Mouse (Mus musculus) kidney, embryonic 15.5 days (tissue): Measurements from ENCODE around the gene Gm28374. TPM values are rescaled to one million over a fixed set of nuclear protein-coding genes. Genes with fewer than 3 reads are reported as not detected.

Experiments
- ATAC-seq: fragments of 200-750 bp; cut with Nextera tagmentation; replicated peaks from 2 replicates; pipeline ENCODE4 v1.8.0; 2017; ENCODE audit warnings: moderate TSS enrichment; ENCODE audit not compliant: low FRiP score
- H3K27ac ChIP-seq: fragments of 300-500 bp; sonication (generic); 2 replicates; pipeline ENCODE4 v1.5.1; 2015; ENCODE audit warnings: mild to moderate bottlenecking, inconsistent platforms
- H3K27me3 ChIP-seq: fragments of 300-500 bp; sonication (generic); 2 replicates; pipeline ENCODE4 v1.6.1; 2015; ENCODE audit warnings: inconsistent platforms
- H3K36me3 ChIP-seq: fragments of 300-500 bp; sonication (generic); 2 replicates; pipeline ENCODE4 v1.6.1; 2015; ENCODE audit warnings: inconsistent platforms
- H3K4me1 ChIP-seq: fragments of 300-500 bp; sonication (generic); 2 replicates; pipeline ENCODE4 v1.6.1; 2015; ENCODE audit warnings: inconsistent platforms
- H3K4me2 ChIP-seq: fragments of 300-500 bp; sonication (generic); 2 replicates; pipeline ENCODE4 v1.6.1; 2015; ENCODE audit warnings: moderate library complexity, mild to moderate bottlenecking, inconsistent platforms
- H3K4me3 ChIP-seq: fragments of 300-500 bp; sonication (generic); replicated peaks from 2 replicates; pipeline ENCODE4 v1.5.1; 2015; ENCODE audit warnings: mild to moderate bottlenecking, inconsistent platforms
- H3K9ac ChIP-seq: fragments of 300-500 bp; sonication (generic); 2 replicates; pipeline ENCODE4 v1.6.1; 2015; ENCODE audit warnings: mild to moderate bottlenecking, inconsistent platforms
- H3K9me3 ChIP-seq: fragments of 300-500 bp; sonication (generic); replicated peaks from 2 replicates; pipeline ENCODE4 v1.6.1; 2016; ENCODE audit warnings: inconsistent platforms
- WGBS: fragments of 180-500 bp; shearing (Covaris S2); methylation state at CpG from one replicate; pipeline ENCODE4 v1.1.7; 2015; ENCODE audit warnings: mixed read lengths; 5-methylcytosine and 5-hydroxymethylcytosine counted together
- polyA plus RNA-seq: library from polyadenylated mRNA; unstranded; fragments of >200 nt; fragmentation: Nextera tagmentation; extraction: Ambion mirVana; gene quantifications from 2 replicates; pipeline ENCODE4 v1.2.1, GENCODE M21; 2015

Gene Gm28374
- polyA plus RNA-seq, 1 experiment from 2014 or later, result 1.6 TPM

DNA sequence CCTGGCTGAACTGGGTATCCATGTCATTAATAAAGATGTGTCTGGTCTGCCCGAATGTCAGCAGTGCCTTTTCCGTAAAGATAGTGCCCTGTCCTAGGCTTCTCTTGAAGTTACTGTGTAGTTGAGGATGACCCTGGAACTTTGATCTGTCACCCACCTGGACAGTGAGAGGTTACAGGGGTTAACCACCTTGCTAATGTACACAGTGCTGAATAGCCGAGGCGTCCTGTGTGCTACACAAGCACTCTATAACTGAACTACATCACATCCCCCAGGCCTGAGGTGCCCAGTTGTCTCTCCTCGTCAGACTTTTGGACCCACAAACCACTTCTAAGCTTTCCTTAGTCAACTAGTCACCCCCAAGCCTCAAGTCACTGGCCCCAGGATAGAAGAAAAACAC, 19.6 kb downstream of the Gm28374 start:
- Histone ChIP-seq H3K4me1 (peaks cover 52% of the 10 kb centered on the region), H3K27ac (peak overlapping the region; percentile 95; the same call in 1 of the 2 replicates), H3K4me2 (peak overlapping the region; percentile 98), H3K36me3 (peaks cover 19% of the 10 kb centered on the region), H3K9me3 (no peaks in the 10 kb centered on the region), H3K27me3 (no peaks in the 10 kb centered on the region), H3K9ac (peak overlapping the region; percentile 94), H3K4me3 (peak overlapping the region; percentile 80)
- WGBS, result 47% methylated on average over 5 of the region's 5 CpGs
- no peak for ATAC-seq

DNA sequence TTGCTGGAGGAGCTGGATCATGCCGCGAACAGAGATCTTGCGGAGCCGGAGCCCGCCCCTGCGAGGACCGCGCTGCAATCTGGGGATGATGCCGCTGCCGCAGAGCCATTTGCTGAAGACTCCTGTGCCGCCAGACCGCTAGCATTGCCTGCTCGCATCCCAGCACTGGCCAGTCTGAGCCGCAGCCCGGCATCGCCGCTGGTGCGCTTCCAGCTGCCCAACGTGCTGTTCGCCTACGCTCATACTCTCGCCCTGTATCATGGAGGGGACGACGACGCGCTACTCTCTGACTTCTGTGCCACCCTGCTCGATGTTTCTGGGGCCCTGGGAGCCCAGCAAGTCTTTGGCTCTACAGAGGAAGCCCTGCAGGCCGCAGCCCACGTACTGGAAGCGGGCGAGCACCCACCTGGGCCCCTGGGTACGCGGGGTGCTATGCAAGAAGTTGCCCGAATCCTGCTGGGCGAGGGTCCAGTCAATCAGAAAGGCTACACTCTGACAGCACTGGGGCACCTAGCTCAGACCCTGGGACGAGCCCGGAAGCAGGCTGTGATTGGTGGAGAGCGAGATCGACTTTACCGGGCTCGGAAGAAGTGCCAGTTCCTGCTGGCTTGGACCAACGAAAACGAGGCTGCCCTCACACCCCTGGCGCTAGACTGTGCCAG, 20.3 kb downstream of the Gm28374 start:
- WGBS, result 2% methylated on average over 44 of the region's 44 CpGs
- peak; percentile 17; the same call in 1 of the 2 replicates for ATAC-seq
- H3K4me3 ChIP-seq, result peak overlapping the region; percentile 80

GRCm38 (mm10) chr19:6061021-6061533, 21.0 kb downstream of the Gm28374 start, which contains the start of gene Znhit2:
TSS of gene Znhit2 (plus strand) at chr19:6061192.
- H3K4me3 ChIP-seq, result peak within 1 kb of the TSS; percentile 80
- peak within 1 kb of the TSS; percentile 94 for H3K9ac ChIP-seq
- H3K27ac ChIP-seq, result peak within 1 kb of the TSS; percentile 95
- no peaks in the 10 kb centered on the region for H3K9me3 ChIP-seq
- peak; percentile 73 for ATAC-seq
- H3K4me1 ChIP-seq, result peaks cover 48% of the 10 kb centered on the region
- no peaks in the 10 kb centered on the region for H3K27me3 ChIP-seq
- under 1% methylated on average over 58 of the region's 58 CpGs for WGBS
- peak within 1 kb of the TSS; percentile 98 for H3K4me2 ChIP-seq
- peaks cover 19% of the 10 kb centered on the region for H3K36me3 ChIP-seq

More for the DNA sequence above, 20.3 kb downstream of the Gm28374 start:
- Histone ChIP-seq H3K4me2 (peak overlapping the region; percentile 98), H3K27ac (peak overlapping the region; percentile 95), H3K36me3 (peaks cover 19% of the 10 kb centered on the region), H3K27me3 (no peaks in the 10 kb centered on the region), H3K9me3 (no peaks in the 10 kb centered on the region), H3K9ac (peak overlapping the region; percentile 94), H3K4me1 (peaks cover 48% of the 10 kb centered on the region)

GRCm38 (mm10) chr19:6058966-6059365, 23.1 kb downstream of the Gm28374 start:
- peak overlapping the region; percentile 94; the same call in 1 of the 2 replicates for H3K9ac ChIP-seq
- ATAC-seq, result no peak
- no peaks in the 10 kb centered on the region for H3K9me3 ChIP-seq
- H3K27me3 ChIP-seq, result no peaks in the 10 kb centered on the region
- H3K4me2 ChIP-seq, result peak overlapping the region; percentile 78
- H3K36me3 ChIP-seq, result peaks cover 38% of the 10 kb centered on the region
- H3K4me1 ChIP-seq, result peaks cover 46% of the 10 kb centered on the region
- 0 out of 2 replicates have a peak overlapping the region, but pooled peaks have one; percentile 85 for H3K27ac ChIP-seq
- H3K4me3 ChIP-seq, result peak overlapping the region; percentile 95
- 81% methylated on average over 5 of the region's 5 CpGs for WGBS

DNA sequence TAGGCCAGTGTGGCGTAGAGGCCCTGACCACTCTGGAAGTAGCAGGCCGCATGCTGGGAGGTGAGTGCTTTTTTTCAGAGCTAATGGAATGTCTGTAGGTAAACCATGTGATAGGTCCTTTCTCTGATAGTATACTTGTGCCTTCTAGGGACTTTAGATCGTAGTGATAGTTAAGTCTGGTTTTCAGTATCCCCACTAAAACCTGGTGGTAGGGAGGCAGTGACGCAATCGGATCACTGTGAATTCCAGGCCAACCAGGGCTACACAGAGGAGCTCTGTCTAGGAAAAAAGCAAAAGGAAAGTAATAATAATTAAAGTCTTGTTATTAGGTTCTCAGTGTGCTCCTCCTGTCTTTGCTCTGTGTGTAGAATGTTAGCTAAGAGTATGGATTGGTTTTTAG, 23.5 kb downstream of the Gm28374 start:
- WGBS, result 38% methylated on average over 5 of the region's 5 CpGs
- peaks cover 43% of the 10 kb centered on the region for H3K36me3 ChIP-seq
- H3K4me3 ChIP-seq, result peak overlapping the region; percentile 95
- H3K4me2 ChIP-seq, result peak overlapping the region; percentile 78
- no peaks in the 10 kb centered on the region for H3K27me3 ChIP-seq
- ATAC-seq, result no peak
- H3K9me3 ChIP-seq, result no peaks in the 10 kb centered on the region
- peak overlapping the region; percentile 94 for H3K9ac ChIP-seq
- H3K27ac ChIP-seq, result peak overlapping the region; percentile 85
- H3K4me1 ChIP-seq, result peaks cover 44% of the 10 kb centered on the region

GRCm38 (mm10) chr19:6057313-6058096, 24.6 kb downstream of the Gm28374 start, which contains the start of the genes Mrpl49 and Fau:
TSS of gene Mrpl49 (minus strand) at chr19:6057785.
TSS of gene Fau (plus strand) at chr19:6057844.
- H3K4me1 ChIP-seq, result peaks cover 39% of the 10 kb centered on the region
- peaks cover 53% of the 10 kb centered on the region for H3K36me3 ChIP-seq
- H3K9ac ChIP-seq, result peak within 1 kb of the TSS; percentile 94
- H3K27me3 ChIP-seq, result no peaks in the 10 kb centered on the region
- WGBS, result under 1% methylated on average over 63 of the region's 63 CpGs
- peak within 1 kb of the TSS; percentile 78 for H3K4me2 ChIP-seq
- ATAC-seq, result peak; percentile 89
- no peaks in the 10 kb centered on the region for H3K9me3 ChIP-seq
- peak within 1 kb of the TSS; percentile 85 for H3K27ac ChIP-seq
- H3K4me3 ChIP-seq, result peak within 1 kb of the TSS; percentile 95

DNA sequence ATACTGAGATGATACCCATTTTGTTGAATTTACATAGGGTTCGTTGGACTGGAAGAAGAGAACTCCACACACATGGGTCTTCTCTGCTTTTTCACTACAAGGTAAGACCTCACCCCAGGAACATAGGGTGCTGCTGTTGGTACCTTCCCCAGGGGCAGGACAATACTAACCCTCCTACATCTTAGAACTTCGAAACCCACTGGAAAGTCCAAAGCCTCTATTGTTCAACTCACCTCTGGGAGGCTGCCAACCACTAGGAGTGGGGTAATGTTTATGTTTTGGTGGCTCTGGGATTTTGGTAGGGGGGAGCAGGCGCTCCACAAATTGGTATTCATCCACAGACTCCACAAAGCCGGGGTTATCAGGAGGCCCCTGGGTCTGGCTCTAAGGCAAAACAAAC, 25.4 kb downstream of the Gm28374 start:
- Histone ChIP-seq H3K4me3 (peak overlapping the region; percentile 95), H3K9ac (peak overlapping the region; percentile 82), H3K36me3 (peaks cover 61% of the 10 kb centered on the region), H3K27me3 (no peaks in the 10 kb centered on the region), H3K9me3 (no peaks in the 10 kb centered on the region), H3K4me2 (peak overlapping the region; percentile 78), H3K4me1 (peaks cover 31% of the 10 kb centered on the region), H3K27ac (0 out of 2 replicates have a peak overlapping the region, but pooled peaks have one; percentile 81)
- ATAC-seq, result no peak
- 54% methylated on average over 4 of the region's 4 CpGs for WGBS

- Histone ChIP-seq H3K27ac (no peak overlapping the region), H3K4me1 (peaks cover 23% of the 10 kb centered on the region), H3K36me3 (peaks cover 74% of the 10 kb centered on the region), H3K4me2 (no peak overlapping the region), H3K27me3 (no peaks in the 10 kb centered on the region), H3K9ac (no peak overlapping the region), H3K9me3 (no peaks in the 10 kb centered on the region), H3K4me3 (no peak overlapping the region)
- 80% methylated on average over 5 of the region's 5 CpGs for WGBS
- no peak for ATAC-seq
These were observed 27.8 kb downstream of the Gm28374 start for GRCm38 (mm10) chr19:6054296-6054695.

DNA sequence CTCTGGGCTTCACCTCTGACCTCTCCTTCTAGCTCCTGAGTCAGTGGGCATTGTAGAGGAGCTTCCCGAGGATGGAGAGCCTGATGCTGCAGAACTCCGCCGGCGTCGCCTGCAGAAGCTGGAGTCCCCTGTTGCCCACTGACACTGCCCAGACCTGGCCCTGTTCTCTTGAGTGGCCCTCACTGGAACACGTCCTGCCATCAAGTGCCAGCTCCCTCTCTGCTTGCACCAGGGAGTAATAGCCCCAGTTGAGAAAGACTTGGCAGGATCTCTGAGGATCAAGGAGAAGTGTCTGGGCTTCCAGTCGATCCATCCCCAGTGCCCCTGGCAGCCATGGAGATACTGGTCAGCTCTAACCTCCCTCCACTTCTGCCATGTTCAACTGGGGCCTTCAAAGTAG, 29.5 kb downstream of the Gm28374 start:
- Histone ChIP-seq H3K36me3 (peaks cover 79% of the 10 kb centered on the region), H3K9ac (no peak overlapping the region), H3K4me1 (peaks cover 29% of the 10 kb centered on the region), H3K9me3 (no peaks in the 10 kb centered on the region), H3K4me3 (no peak overlapping the region), H3K4me2 (no peak overlapping the region), H3K27me3 (no peaks in the 10 kb centered on the region), H3K27ac (no peak overlapping the region)
- 86% methylated on average over 7 of the region's 7 CpGs for WGBS
- ATAC-seq, result no peak

- H3K4me2 ChIP-seq, result peak overlapping the region; percentile 86; the same call in 1 of the 2 replicates
These were observed 33.2 kb downstream of the Gm28374 start for GRCm38 (mm10) chr19:6048681-6049410.

GRCm38 (mm10) chr19:6047899-6048166, 34.2 kb downstream of the Gm28374 start:
- Histone ChIP-seq H3K9me3 (no peaks in the 10 kb centered on the region), H3K27ac (peak overlapping the region; percentile 99), H3K4me3 (peak overlapping the region; percentile 99), H3K4me1 (peaks cover 27% of the 10 kb centered on the region), H3K36me3 (peaks cover 48% of the 10 kb centered on the region), H3K27me3 (no peaks in the 10 kb centered on the region), H3K4me2 (peak overlapping the region; percentile 86), H3K9ac (peak overlapping the region; percentile 88)
- no peak for ATAC-seq
- WGBS, result 84% methylated on average over 8 of the region's 8 CpGs

More at GRCm38 (mm10) chr19:6048681-6049410, 33.2 kb downstream of the Gm28374 start:
- Histone ChIP-seq H3K9ac (no peak overlapping the region), H3K27ac (no peak overlapping the region), H3K9me3 (no peaks in the 10 kb centered on the region), H3K4me1 (peaks cover 32% of the 10 kb centered on the region), H3K36me3 (peaks cover 58% of the 10 kb centered on the region), H3K4me3 (peak overlapping the region; percentile 99), H3K27me3 (no peaks in the 10 kb centered on the region)
- WGBS, result 84% methylated on average over 11 of the region's 11 CpGs
- ATAC-seq, result no peak
